Mouse (Mus musculus) hindbrain, postnatal 0 days (tissue): ENCODE data around the gene Atp2b2. TPM values are rescaled to one million over a fixed set of nuclear protein-coding genes. Genes with fewer than 3 reads are reported as not detected.
A peak's percentile ranks its signal among the peaks of the same experiment; 100 is the strongest.

Experiments
- ATAC-seq: fragments of 200-750 bp; cut with Nextera tagmentation; 2 replicates; pipeline ENCODE4 v1.8.0; 2017; ENCODE audit warnings: mild to moderate bottlenecking, moderate TSS enrichment, moderate library complexity
- DNase-seq: peaks from one replicate; pipeline ENCODE4 v3.0.0-alpha.2; 2015; ENCODE audit warnings: low spot score
- H3K27ac ChIP-seq: fragments of 300-500 bp; sonication (generic); 2 replicates; pipeline ENCODE4 v1.5.1; 2014; ENCODE audit warnings: mild to moderate bottlenecking
- H3K27me3 ChIP-seq: fragments of 300-500 bp; sonication (generic); 2 replicates; pipeline ENCODE4 v1.6.1; 2014; ENCODE audit warnings: low read length, mixed read lengths; ENCODE audit not compliant: insufficient read depth
- H3K36me3 ChIP-seq: fragments of 300-500 bp; sonication (generic); 2 replicates; pipeline ENCODE4 v1.6.1; 2014; ENCODE audit warnings: low read length, mixed read lengths; ENCODE audit not compliant: insufficient read depth
- H3K4me1 ChIP-seq: fragments of 300-500 bp; sonication (generic); 2 replicates; pipeline ENCODE4 v1.6.1; 2014; ENCODE audit warnings: antibody characterized with exemption, low read length, mixed read lengths; ENCODE audit not compliant: insufficient read depth
- H3K4me2 ChIP-seq: fragments of 300-500 bp; sonication (generic); 2 replicates; pipeline ENCODE4 v1.6.1; 2014; ENCODE audit warnings: low read depth, mild to moderate bottlenecking, low read length, moderate library complexity, mixed read lengths
- H3K4me3 ChIP-seq: fragments of 300-500 bp; sonication (generic); 2 replicates; pipeline ENCODE4 v1.5.1; 2014; ENCODE audit warnings: low read length
- H3K9ac ChIP-seq: fragments of 300-500 bp; sonication (generic); replicated peaks from 2 replicates; pipeline ENCODE4 v1.6.1; 2014; ENCODE audit warnings: mild to moderate bottlenecking, low read length, moderate library complexity, mixed read lengths
- H3K9me3 ChIP-seq: fragments of 300-500 bp; sonication (generic); 2 replicates; pipeline ENCODE4 v1.6.1; 2016; ENCODE audit warnings: low read length, mixed read lengths
- CTCF ChIP-seq: IDR thresholded peaks from 2 replicates; pipeline ENCODE4 v1.5.1; 2016; ENCODE audit warnings: antibody characterized with exemption, control low read depth, low read depth
- WGBS: fragments of 180-500 bp; shearing (Covaris S2); extraction: QIAGEN DNeasy Blood & Tissue Kit; methylation state at CpG from one replicate; pipeline ENCODE4 v1.1.7; 2014; 5-methylcytosine and 5-hydroxymethylcytosine counted together
- polyA plus RNA-seq: library from polyadenylated mRNA; unstranded; fragments of >200 nt; fragmentation: Nextera tagmentation; extraction: Ambion mirVana; gene quantifications from 2 replicates; pipeline ENCODE4 v1.2.1, GENCODE M21; 2015
- total RNA-seq: library from RNA; depleted of rRNA; stranded (reverse); fragments of >200 nt; gene quantifications from 2 replicates; pipeline ENCODE4 v1.2.3, GENCODE M21; 2014

Atp2b2 gene
- total and polyA plus RNA-seq, 2 experiments from 2014 or later: 58.8 to 127 TPM

- TF ChIP-seq CTCF: no peak
- no peaks in the 10 kb centered on the region for H3K27me3 ChIP-seq
- peaks cover 34% of the 10 kb centered on the region for H3K36me3 ChIP-seq
- ATAC-seq (no peak), DNase-seq (no peak)
- H3K27ac ChIP-seq: no peak overlapping the region
- H3K4me2 ChIP-seq: no peak overlapping the region
- no peak overlapping the region for H3K9ac ChIP-seq
- peaks cover 6% of the 10 kb centered on the region; the same call in 1 of the 2 replicates for H3K4me1 ChIP-seq
- WGBS: 66% methylated on average over 3 of the region's 3 CpGs
- H3K9me3 ChIP-seq: peaks cover 1% of the 10 kb centered on the region; the same call in 1 of the 2 replicates
- H3K4me3 ChIP-seq: no peak overlapping the region
Measured at GRCm38 (mm10) chr6:113799915-113800314, 242.5 kb downstream of the Atp2b2 start.

- Histone ChIP-seq H3K9ac (no peak overlapping the region), H3K9me3 (no peaks in the 10 kb centered on the region), H3K4me2 (no peak overlapping the region), H3K36me3 (peaks cover 29% of the 10 kb centered on the region), H3K27me3 (no peaks in the 10 kb centered on the region), H3K27ac (no peak overlapping the region), H3K4me3 (no peak overlapping the region), H3K4me1 (peaks cover 6% of the 10 kb centered on the region; the same call in 1 of the 2 replicates)
- DNase-seq: peak; percentile 51
- TF ChIP-seq CTCF: no peak
- 43% methylated on average over 9 of the region's 9 CpGs for WGBS
- peak; percentile 33; the same call in 1 of the 2 replicates for ATAC-seq
Measured at GRCm38 (mm10) chr6:113799349-113799748, 243.1 kb downstream of the Atp2b2 start.

- Histone ChIP-seq H3K27me3 (no peaks in the 10 kb centered on the region), H3K9me3 (no peaks in the 10 kb centered on the region), H3K4me2 (no peak overlapping the region), H3K4me1 (peaks cover 6% of the 10 kb centered on the region; the same call in 1 of the 2 replicates), H3K4me3 (no peak overlapping the region), H3K36me3 (peaks cover 24% of the 10 kb centered on the region), H3K27ac (no peak overlapping the region), H3K9ac (no peak overlapping the region)
- ATAC-seq (no peak), DNase-seq (no peak)
- 39% methylated on average over 2 of the region's 2 CpGs for WGBS
- TF ChIP-seq CTCF: no peak
Measured at GRCm38 (mm10) chr6:113798921-113799320, 243.5 kb downstream of the Atp2b2 start.

DNA sequence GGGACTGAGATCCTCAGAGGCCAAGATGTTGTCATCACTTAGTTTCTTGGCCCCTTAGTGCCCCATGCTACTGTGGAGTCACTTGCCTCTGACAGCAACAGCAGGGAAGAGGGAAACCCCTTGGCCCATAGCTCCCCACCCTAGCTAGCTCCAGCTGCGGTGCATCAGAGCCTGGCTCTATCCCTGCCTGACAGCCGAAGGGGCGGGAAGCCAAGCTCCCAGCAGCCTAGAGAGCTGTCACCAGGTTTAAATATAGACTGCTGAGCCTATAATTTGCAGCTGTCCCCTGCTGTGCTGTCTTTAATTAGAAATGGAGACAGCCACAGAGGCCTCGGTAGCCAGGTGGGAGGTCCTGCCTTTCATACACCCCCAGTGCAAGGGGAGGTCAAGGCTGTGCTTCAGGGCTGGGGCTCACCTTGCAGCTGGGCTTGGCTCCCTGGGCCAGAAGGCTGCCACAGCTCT lies 247.1 kb downstream of the Atp2b2 start:
- no peak for TF ChIP-seq CTCF
- Histone ChIP-seq H3K9me3 (no peaks in the 10 kb centered on the region), H3K4me3 (no peak overlapping the region), H3K4me1 (peaks cover 6% of the 10 kb centered on the region; the same call in 1 of the 2 replicates), H3K9ac (no peak overlapping the region), H3K4me2 (no peak overlapping the region), H3K27ac (peak overlapping the region; percentile 58; the same call in 1 of the 2 replicates), H3K36me3 (peaks cover 20% of the 10 kb centered on the region; the same call in 1 of the 2 replicates), H3K27me3 (no peaks in the 10 kb centered on the region)
- 7% methylated on average over 4 of the region's 4 CpGs for WGBS
- ATAC-seq (peak; percentile 63), DNase-seq (peak; percentile 62)

DNA sequence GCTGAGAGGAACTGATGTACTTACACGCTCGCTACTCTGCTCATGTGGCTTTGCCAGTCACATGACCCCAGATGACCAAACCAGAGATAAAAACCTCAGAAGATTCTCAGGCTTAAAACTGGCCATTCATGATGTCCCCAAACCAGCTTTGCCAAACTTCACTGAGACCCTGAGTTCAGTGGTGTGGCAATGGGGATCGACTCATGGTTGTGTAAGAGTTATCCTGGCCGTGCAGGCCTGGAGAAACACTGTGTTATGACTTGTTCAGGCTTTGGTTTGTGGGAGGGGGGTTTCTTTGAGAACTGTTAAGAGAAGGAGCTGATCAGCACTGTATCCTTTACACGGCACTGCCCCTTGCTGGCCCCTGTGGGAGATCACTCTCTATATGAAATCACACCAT lies 250.0 kb downstream of the Atp2b2 start:
- H3K36me3 ChIP-seq: peaks cover 27% of the 10 kb centered on the region; the same call in 1 of the 2 replicates
- 77% methylated on average over 5 of the region's 5 CpGs for WGBS

DNA sequence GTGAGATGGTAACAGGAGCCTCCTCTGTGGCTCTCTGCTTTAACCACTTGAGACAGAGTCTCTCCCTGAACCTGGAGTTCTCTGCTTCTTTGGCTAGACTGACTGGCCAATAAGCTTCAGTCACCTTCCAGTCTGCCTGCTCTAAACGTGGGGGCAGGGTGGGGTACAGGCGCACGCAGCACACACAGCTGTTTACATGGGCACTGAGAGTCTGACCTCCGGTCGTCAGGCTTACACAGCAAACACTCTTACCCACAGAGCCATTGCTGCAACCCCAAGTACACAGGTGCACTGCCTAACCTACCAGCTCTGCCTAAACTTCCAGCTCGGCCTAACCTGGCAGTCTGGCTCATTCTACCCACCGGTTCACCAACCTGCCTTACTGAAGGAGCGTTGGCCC lies 251.4 kb downstream of the Atp2b2 start:
- no peak overlapping the region for H3K27ac ChIP-seq
- H3K36me3 ChIP-seq: peaks cover 20% of the 10 kb centered on the region; the same call in 1 of the 2 replicates
- TF ChIP-seq CTCF: no peak
- H3K9ac ChIP-seq: no peak overlapping the region
- H3K4me2 ChIP-seq: no peak overlapping the region
- WGBS: 77% methylated on average over 8 of the region's 8 CpGs
- H3K27me3 ChIP-seq: no peaks in the 10 kb centered on the region
- DNase-seq: no peak
- H3K9me3 ChIP-seq: no peaks in the 10 kb centered on the region
- peaks cover 6% of the 10 kb centered on the region; the same call in 1 of the 2 replicates for H3K4me1 ChIP-seq
- no peak overlapping the region for H3K4me3 ChIP-seq
- ATAC-seq: no peak

More for the DNA sequence above, 250.0 kb downstream of the Atp2b2 start:
- TF ChIP-seq CTCF: no peak
- H3K9me3 ChIP-seq: no peaks in the 10 kb centered on the region
- H3K4me1 ChIP-seq: peaks cover 6% of the 10 kb centered on the region; the same call in 1 of the 2 replicates
- H3K27ac ChIP-seq: no peak overlapping the region
- H3K27me3 ChIP-seq: no peaks in the 10 kb centered on the region
- no peak overlapping the region for H3K9ac ChIP-seq
- DNase-seq (no peak), ATAC-seq (no peak)
- no peak overlapping the region for H3K4me2 ChIP-seq
- H3K4me3 ChIP-seq: no peak overlapping the region

- no peaks in the 10 kb centered on the region for H3K27me3 ChIP-seq
- 44% methylated on average over 6 of the region's 6 CpGs for WGBS
- no peak for TF ChIP-seq CTCF
- ATAC-seq (0 out of 2 replicates have a peak, but pooled peaks have one; percentile 28), DNase-seq (no peak)
- H3K4me3 ChIP-seq: no peak overlapping the region
- no peak overlapping the region for H3K9ac ChIP-seq
- H3K27ac ChIP-seq: no peak overlapping the region
- no peak overlapping the region for H3K4me2 ChIP-seq
- H3K36me3 ChIP-seq: peaks cover 28% of the 10 kb centered on the region
- no peaks in the 10 kb centered on the region for H3K4me1 ChIP-seq
- H3K9me3 ChIP-seq: no peaks in the 10 kb centered on the region
Measured at GRCm38 (mm10) chr6:113787459-113787968, 254.9 kb downstream of the Atp2b2 start.
